Mouse (Mus musculus): ENCODE measurements around the gene Zfp961. TPM values are rescaled to one million over a fixed set of nuclear protein-coding genes. Genes with fewer than 3 reads are reported as not detected.
"Not testable (repeated sequence)": the region's sequence is repeated elsewhere in the genome, so short reads cannot be mapped to it uniquely, and the experiment has no call there.

The Zfp961 gene
- polyA plus RNA-seq (2012; rRNA removed) = 1.2 and 1.9 TPM in 2 replicates

GRCm38 (mm10) chr8:71950482-71951221, at the start of gene Zfp961:
Gene Zfp961 (plus strand): TSS chr8:71951038.
- no peaks in the 10 kb centered on the region for H3K27me3 ChIP-seq (ENCODE audit: control insufficient read depth, insufficient read depth, low read length)
- peak within 1 kb of the TSS; percentile 81 for H3K4me3 ChIP-seq (ENCODE audit: low read depth, low read length)
- peaks cover 5% of the 10 kb centered on the region; the same call in 1 of the 2 replicates for H3K4me1 ChIP-seq (ENCODE audit: control insufficient read depth, insufficient read depth, insufficient read length, low read length)
- peak within 1 kb of the TSS; percentile 68 for H3K27ac ChIP-seq (ENCODE audit: insufficient read depth, low read depth, low read length)
- no peaks in the 10 kb centered on the region for H3K36me3 ChIP-seq (ENCODE audit: control insufficient read depth, insufficient read depth, low read length)
- 3% methylated on average over 34 of the region's 34 CpGs for WGBS
- TF ChIP-seq CTCF (IDR thresholded peaks at IDR 0.05; ENCODE audit: extremely low read depth, insufficient read length, insufficient replicate concordance, low read depth, low read length) (no peak), POLR2A (IDR thresholded peaks at IDR 0.05; ENCODE audit: low read depth, low read length) (peak; percentile 90)

GRCm38 (mm10) chr8:71903084-71903483, 47.8 kb upstream of the Zfp961 start:
- not testable (repeated sequence) for H3K4me1 ChIP-seq (ENCODE audit: control insufficient read depth, insufficient read depth, insufficient read length, low read length); H3K4me3 ChIP-seq (ENCODE audit: low read depth, low read length); H3K27me3 ChIP-seq (ENCODE audit: control insufficient read depth, insufficient read depth, low read length); H3K27ac ChIP-seq (ENCODE audit: insufficient read depth, low read depth, low read length); H3K36me3 ChIP-seq (ENCODE audit: control insufficient read depth, insufficient read depth, low read length)
- WGBS = 37% methylated on average over 1 of the region's 1 CpGs

- no peaks in the 10 kb centered on the region for H3K27me3 ChIP-seq (ENCODE audit: control insufficient read depth, insufficient read depth, low read length)
- 93% methylated on average over 1 of the region's 1 CpGs for WGBS
- no peaks in the 10 kb centered on the region for H3K36me3 ChIP-seq (ENCODE audit: control insufficient read depth, insufficient read depth, low read length)
- H3K4me1 ChIP-seq (ENCODE audit: control insufficient read depth, insufficient read depth, insufficient read length, low read length) = no peaks in the 10 kb centered on the region; the same call in 1 of the 2 replicates
- H3K4me3 ChIP-seq (ENCODE audit: low read depth, low read length) = no peak overlapping the region
- no peak overlapping the region for H3K27ac ChIP-seq (ENCODE audit: insufficient read depth, low read depth, low read length)
- TF ChIP-seq CTCF (IDR thresholded peaks at IDR 0.05; ENCODE audit: extremely low read depth, insufficient read length, insufficient replicate concordance, low read depth, low read length) (no peak), POLR2A (IDR thresholded peaks at IDR 0.05; ENCODE audit: low read depth, low read length) (no peak)
These were observed 44.0 kb upstream of the Zfp961 start for GRCm38 (mm10) chr8:71906809-71907208.

GRCm38 (mm10) chr8:71907798-71908257, 43.0 kb upstream of the Zfp961 start:
- H3K4me1 ChIP-seq (ENCODE audit: control insufficient read depth, insufficient read depth, insufficient read length, low read length) = no peaks in the 10 kb centered on the region; the same call in 1 of the 2 replicates
- H3K27me3 ChIP-seq (ENCODE audit: control insufficient read depth, insufficient read depth, low read length) = no peaks in the 10 kb centered on the region
- no peak overlapping the region for H3K27ac ChIP-seq (ENCODE audit: insufficient read depth, low read depth, low read length)
- TF ChIP-seq POLR2A (IDR thresholded peaks at IDR 0.05; ENCODE audit: low read depth, low read length) = no peak
- no peak for TF ChIP-seq CTCF (IDR thresholded peaks at IDR 0.05; ENCODE audit: extremely low read depth, insufficient read length, insufficient replicate concordance, low read depth, low read length)
- no peaks in the 10 kb centered on the region for H3K36me3 ChIP-seq (ENCODE audit: control insufficient read depth, insufficient read depth, low read length)
- no peak overlapping the region for H3K4me3 ChIP-seq (ENCODE audit: low read depth, low read length)
- 94% methylated on average over 5 of the region's 5 CpGs for WGBS

- Histone ChIP-seq H3K27ac (ENCODE audit: insufficient read depth, low read depth, low read length) (peak within 1 kb of the TSS; percentile 92), H3K27me3 (ENCODE audit: control insufficient read depth, insufficient read depth, low read length) (no peaks in the 10 kb centered on the region), H3K4me1 (ENCODE audit: control insufficient read depth, insufficient read depth, insufficient read length, low read length) (no peaks in the 10 kb centered on the region; the same call in 1 of the 2 replicates), H3K4me3 (ENCODE audit: low read depth, low read length) (peak within 1 kb of the TSS; percentile 91), H3K36me3 (ENCODE audit: control insufficient read depth, insufficient read depth, low read length) (0 out of 2 replicates have a peak, but pooled peaks cover 1% of the 10 kb centered on the region)
- 5% methylated on average over 47 of the region's 47 CpGs for WGBS
- TF ChIP-seq CTCF (IDR thresholded peaks at IDR 0.05; ENCODE audit: extremely low read depth, insufficient read length, insufficient replicate concordance, low read depth, low read length) = peak; percentile 62
- peak; percentile 5; the same call in 1 of the 2 replicates for TF ChIP-seq POLR2A (IDR thresholded peaks at IDR 0.05; ENCODE audit: low read depth, low read length)
These were observed 42.3 kb upstream of the Zfp961 start, which contains the start of the genes Zfp882 and Zfp617 for GRCm38 (mm10) chr8:71908309-71909261. Gene Zfp882 (plus strand): TSS chr8:71908608. Gene Zfp617 (plus strand): TSS chr8:71908635.

- peaks cover 2% of the 10 kb centered on the region; the same call in 1 of the 2 replicates for H3K36me3 ChIP-seq (ENCODE audit: control insufficient read depth, insufficient read depth, low read length)
- no peak overlapping the region for H3K27ac ChIP-seq (ENCODE audit: insufficient read depth, low read depth, low read length)
- H3K4me3 ChIP-seq (ENCODE audit: low read depth, low read length) = no peak overlapping the region
- no peak for TF ChIP-seq CTCF (IDR thresholded peaks at IDR 0.05; ENCODE audit: extremely low read depth, insufficient read length, insufficient replicate concordance, low read depth, low read length)
- TF ChIP-seq POLR2A (IDR thresholded peaks at IDR 0.05; ENCODE audit: low read depth, low read length) = no peak
- 76% methylated on average over 2 of the region's 2 CpGs for WGBS
- no peaks in the 10 kb centered on the region for H3K27me3 ChIP-seq (ENCODE audit: control insufficient read depth, insufficient read depth, low read length)
- no peaks in the 10 kb centered on the region; the same call in 1 of the 2 replicates for H3K4me1 ChIP-seq (ENCODE audit: control insufficient read depth, insufficient read depth, insufficient read length, low read length)
These were observed 38.6 kb upstream of the Zfp961 start for GRCm38 (mm10) chr8:71912286-71912685.
